Mouse (Mus musculus) myocyte (in vitro differentiated cells): ENCODE measurements around the gene Gm37240. TPM values are rescaled to one million over a fixed set of nuclear protein-coding genes. Genes with fewer than 3 reads are reported as not detected.

Source experiments
- H3K27me3 ChIP-seq: one replicate; pipeline ENCODE4 v1.6.1; 2011; ENCODE audit not compliant: control insufficient read depth, insufficient read depth, insufficient read length
- H3K36me3 ChIP-seq: one replicate; pipeline ENCODE4 v1.6.1; 2011; ENCODE audit not compliant: control insufficient read depth, insufficient read depth
- H3K4me2 ChIP-seq: one replicate; pipeline ENCODE4 v1.6.1; 2011; ENCODE audit warnings: low read depth, control low read depth
- H3K4me3 ChIP-seq: one replicate; pipeline ENCODE4 v1.5.1; 2011; ENCODE audit warnings: mild to moderate bottlenecking, control low read depth, moderate library complexity
- H3K79me2 ChIP-seq: one replicate; pipeline ENCODE4 v1.6.1; 2011; ENCODE audit not compliant: control insufficient read depth, insufficient read depth
- H3ac ChIP-seq: one replicate; pipeline ENCODE4 v1.6.1; 2011; ENCODE audit not compliant: control insufficient read depth, insufficient read length
- CEBPB ChIP-seq: IDR thresholded peaks from 2 replicates; pipeline ENCODE4 v1.6.1; 2011; ENCODE audit warnings: mild to moderate bottlenecking, moderate library complexity; ENCODE audit not compliant: poor library complexity, insufficient read depth, severe bottlenecking
- E2F4 ChIP-seq: IDR thresholded peaks from one replicate; pipeline ENCODE4 v1.6.1; 2011; ENCODE audit warnings: mild to moderate bottlenecking, control low read depth, moderate library complexity; ENCODE audit not compliant: insufficient read depth
- MAX ChIP-seq: IDR thresholded peaks from one replicate; pipeline ENCODE4 v1.6.1; 2011; ENCODE audit warnings: low read depth, mild to moderate bottlenecking, control low read depth
- MYOD1 ChIP-seq, 3 experiments: IDR thresholded peaks; one replicate each; pipeline ENCODE4 v1.6.1; 2011; ENCODE audit warnings: control low read depth in 2 of 3, low read depth in 2 of 3, mild to moderate bottlenecking in 2 of 3, moderate library complexity in 1 of 3; ENCODE audit not compliant: insufficient read length in 2 of 3, control insufficient read depth in 1 of 3
- MYOG ChIP-seq, 3 experiments: IDR thresholded peaks; one replicate each; pipeline ENCODE4 v1.6.1; 2011; ENCODE audit warnings: control low read depth in 2 of 3, low read depth in 2 of 3, mild to moderate bottlenecking in 2 of 3; ENCODE audit not compliant: insufficient read length in 2 of 3, control insufficient read depth in 1 of 3, insufficient read depth in 1 of 3
- POLR2A ChIP-seq: IDR thresholded peaks from one replicate; pipeline ENCODE4 v1.6.1; 2011; ENCODE audit warnings: low read depth, mild to moderate bottlenecking, control low read depth, moderate library complexity; ENCODE audit not compliant: insufficient read length
- POLR2AphosphoS2 ChIP-seq: IDR thresholded peaks from one replicate; pipeline ENCODE4 v1.6.1; 2011; ENCODE audit warnings: low read depth, control low read depth; ENCODE audit not compliant: insufficient read length
- REST ChIP-seq: IDR thresholded peaks from one replicate; pipeline ENCODE4 v1.6.1; 2011; ENCODE audit warnings: mild to moderate bottlenecking, control low read depth, moderate library complexity; ENCODE audit not compliant: insufficient read depth, insufficient read length
- SRF ChIP-seq: IDR thresholded peaks from one replicate; pipeline ENCODE4 v1.6.1; 2011; ENCODE audit warnings: low read depth; ENCODE audit not compliant: control insufficient read depth, insufficient read length
- TCF12 ChIP-seq: IDR thresholded peaks from one replicate; pipeline ENCODE4 v1.6.1; 2011; ENCODE audit warnings: mild to moderate bottlenecking, control low read depth; ENCODE audit not compliant: poor library complexity, insufficient read depth, severe bottlenecking
- TCF3 ChIP-seq: IDR thresholded peaks from one replicate; pipeline ENCODE4 v1.6.1; 2011; ENCODE audit warnings: low read depth, control low read depth; ENCODE audit not compliant: insufficient read length
- USF1 ChIP-seq: IDR thresholded peaks from one replicate; pipeline ENCODE4 v1.6.1; 2011; ENCODE audit warnings: low read depth, mild to moderate bottlenecking, control low read depth, moderate library complexity
- polyA plus RNA-seq: library from polyadenylated mRNA; unstranded; fragments of >200 nt; fragmentation: generic; extraction: Trizol; gene quantifications from one replicate; pipeline ENCODE4 v1.2.1, GENCODE M21; 2012; ENCODE audit warnings: missing spikeins

Gm37240 gene
- polyA plus RNA-seq, 1 experiment = 8.7 TPM

DNA sequence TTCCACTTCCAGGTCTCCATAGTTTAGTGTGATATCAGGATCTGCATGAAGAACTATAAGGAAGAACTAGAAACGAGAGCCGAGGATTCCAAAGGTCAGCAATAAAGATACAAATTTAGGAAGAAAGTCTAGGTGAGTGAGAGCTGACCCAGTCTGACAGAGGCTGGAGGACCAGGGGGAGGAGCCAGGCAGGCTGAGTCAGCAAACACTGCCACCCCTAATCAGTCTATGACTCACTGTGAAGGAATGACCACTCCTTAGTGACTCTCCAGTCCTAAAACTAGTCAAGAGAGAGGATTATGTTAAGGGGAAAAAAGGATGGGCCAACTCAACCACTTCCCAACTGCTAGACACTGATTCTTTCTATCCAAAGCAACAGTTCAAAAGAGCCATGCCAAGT, 6.6 kb downstream of the Gm37240 start:
- no peaks in the 10 kb centered on the region for H3K36me3 ChIP-seq
- TF ChIP-seq TCF3 (no peak), POLR2AphosphoS2 (no peak), TCF12 (no peak), POLR2A (no peak), SRF (no peak), MYOD1 (IDR thresholded peaks at IDR 0.05; ENCODE audit: control insufficient read depth in 1 of 3, insufficient read length in 2 of 3, low read depth in 2 of 3) (no peak), CEBPB (no peak), MYOG (IDR thresholded peaks at IDR 0.05; ENCODE audit: control insufficient read depth in 1 of 3, insufficient read depth in 1 of 3, insufficient read length in 2 of 3, low read depth in 2 of 3) (no peak)
- peaks cover 44% of the 10 kb centered on the region for H3K79me2 ChIP-seq
- no peak overlapping the region for H3K4me3 ChIP-seq
- peak overlapping the region; percentile 10 for H3K4me2 ChIP-seq
- H3K27me3 ChIP-seq = no peaks in the 10 kb centered on the region
- H3ac ChIP-seq = no peak overlapping the region

DNA sequence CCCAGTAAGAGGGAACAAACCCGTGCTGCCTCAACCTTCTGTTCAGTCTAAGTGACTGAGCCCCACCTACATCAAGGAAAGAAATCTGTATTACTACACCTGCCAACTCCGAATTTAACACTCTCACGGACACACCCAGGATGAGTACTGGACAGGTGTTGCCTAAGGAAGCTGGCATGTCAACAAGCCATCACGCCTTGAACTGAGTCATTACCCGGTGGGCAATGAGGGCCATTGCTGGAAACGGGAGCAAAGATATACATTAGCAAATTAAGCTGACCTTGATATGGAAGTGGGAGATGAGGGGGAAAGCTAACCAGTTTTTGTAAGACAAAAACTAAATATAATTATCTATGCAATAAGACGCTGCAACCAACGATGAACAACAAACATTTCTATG, 7.2 kb downstream of the Gm37240 start:
- Histone ChIP-seq H3K4me3 (no peak overlapping the region), H3K36me3 (no peaks in the 10 kb centered on the region), H3K27me3 (no peaks in the 10 kb centered on the region), H3ac (no peak overlapping the region), H3K79me2 (peaks cover 45% of the 10 kb centered on the region), H3K4me2 (no peak overlapping the region)
- TF ChIP-seq POLR2A (no peak), MYOD1 (IDR thresholded peaks at IDR 0.05; ENCODE audit: control insufficient read depth in 1 of 3, insufficient read length in 2 of 3, low read depth in 2 of 3) (peak in 1 of 3 experiments; percentile 65), MYOG (IDR thresholded peaks at IDR 0.05; ENCODE audit: control insufficient read depth in 1 of 3, insufficient read depth in 1 of 3, insufficient read length in 2 of 3, low read depth in 2 of 3) (no peak), TCF12 (no peak)

DNA sequence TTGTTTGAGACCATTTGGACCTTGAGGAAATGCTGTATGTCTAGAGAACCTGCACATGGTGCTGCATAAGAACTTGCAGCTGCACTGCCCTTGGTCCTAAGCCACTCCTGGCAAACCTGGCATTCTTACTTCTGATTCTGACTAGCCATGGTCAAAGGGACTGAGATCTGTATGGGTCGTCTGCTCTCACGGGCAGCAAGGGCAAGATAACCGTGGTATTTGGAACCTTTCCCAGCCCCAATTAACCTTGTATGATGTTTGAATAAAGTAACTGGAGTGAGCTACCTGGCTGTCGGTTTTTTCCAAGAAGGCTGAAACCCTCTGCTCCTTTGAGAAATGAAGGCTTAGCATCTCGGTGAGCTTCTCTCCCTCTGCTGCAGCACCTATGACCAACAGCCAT, 8.4 kb downstream of the Gm37240 start:
- H3ac ChIP-seq = no peak overlapping the region
- TF ChIP-seq E2F4 (no peak), POLR2A (no peak), MYOG (IDR thresholded peaks at IDR 0.05; ENCODE audit: control insufficient read depth in 1 of 3, insufficient read depth in 1 of 3, insufficient read length in 2 of 3, low read depth in 2 of 3) (no peak), POLR2AphosphoS2 (no peak), MYOD1 (IDR thresholded peaks at IDR 0.05; ENCODE audit: control insufficient read depth in 1 of 3, insufficient read length in 2 of 3, low read depth in 2 of 3) (no peak), USF1 (no peak), TCF12 (no peak), CEBPB (no peak), TCF3 (no peak), MAX (no peak), SRF (no peak), REST (no peak)
- no peak overlapping the region for H3K4me2 ChIP-seq
- peaks cover 43% of the 10 kb centered on the region for H3K79me2 ChIP-seq
- no peak overlapping the region for H3K4me3 ChIP-seq
- H3K27me3 ChIP-seq = no peaks in the 10 kb centered on the region
- H3K36me3 ChIP-seq = no peaks in the 10 kb centered on the region

- Histone ChIP-seq H3K79me2 (peaks cover 23% of the 10 kb centered on the region), H3K36me3 (no peaks in the 10 kb centered on the region), H3K4me2 (no peak overlapping the region), H3ac (no peak overlapping the region), H3K27me3 (no peaks in the 10 kb centered on the region), H3K4me3 (no peak overlapping the region)
- no peak for TF ChIP-seq TCF3
- no peak for TF ChIP-seq POLR2AphosphoS2
- no peak for TF ChIP-seq MYOD1 (IDR thresholded peaks at IDR 0.05; ENCODE audit: control insufficient read depth in 1 of 3, insufficient read length in 2 of 3, low read depth in 2 of 3)
- no peak for TF ChIP-seq MYOG (IDR thresholded peaks at IDR 0.05; ENCODE audit: control insufficient read depth in 1 of 3, insufficient read depth in 1 of 3, insufficient read length in 2 of 3, low read depth in 2 of 3)
- no peak for TF ChIP-seq E2F4
- no peak for TF ChIP-seq CEBPB
- TF ChIP-seq SRF = no peak
- TF ChIP-seq MAX = no peak
- TF ChIP-seq REST = no peak
These were observed 23.3 kb downstream of the Gm37240 start for GRCm38 (mm10) chr3:85863996-85864395.

GRCm38 (mm10) chr3:85862886-85863285, 24.4 kb downstream of the Gm37240 start:
- H3K4me2 ChIP-seq = peak overlapping the region; percentile 20
- TF ChIP-seq TCF12 = no peak
- no peak for TF ChIP-seq SRF
- TF ChIP-seq TCF3 = no peak
- no peak for TF ChIP-seq E2F4
- TF ChIP-seq REST = no peak
- no peak for TF ChIP-seq POLR2AphosphoS2

More at GRCm38 (mm10) chr3:85862886-85863285, 24.4 kb downstream of the Gm37240 start:
- no peak overlapping the region for H3ac ChIP-seq
- H3K27me3 ChIP-seq = no peaks in the 10 kb centered on the region
- no peaks in the 10 kb centered on the region for H3K36me3 ChIP-seq
- peaks cover 26% of the 10 kb centered on the region for H3K79me2 ChIP-seq
- H3K4me3 ChIP-seq = no peak overlapping the region
